Mouse (Mus musculus) forebrain, embryonic 14.5 days (tissue): ENCODE measurements around the gene Dhtkd1. TPM values are rescaled to one million over a fixed set of nuclear protein-coding genes. Genes with fewer than 3 reads are reported as not detected.

Source experiments
- ATAC-seq: fragments of 200-750 bp; cut with Nextera tagmentation; 2 replicates; pipeline ENCODE4 v1.8.0; 2017; ENCODE audit warnings: mild to moderate bottlenecking, moderate library complexity
- DNase-seq: peaks from one replicate; pipeline ENCODE4 v3.0.0-alpha.2; 2015; ENCODE audit warnings: low spot score
- H3K27ac ChIP-seq: fragments of 300-500 bp; sonication (generic); 2 replicates; pipeline ENCODE4 v1.5.1; 2014; ENCODE audit warnings: low read depth, mild to moderate bottlenecking, control low read depth, low read length, moderate library complexity
- H3K27me3 ChIP-seq: fragments of 300-500 bp; sonication (generic); replicated peaks from 2 replicates; pipeline ENCODE4 v1.6.1; 2014; ENCODE audit warnings: low read length, control low read depth, mixed read lengths; ENCODE audit not compliant: control insufficient read depth, insufficient read depth
- H3K36me3 ChIP-seq: fragments of 300-500 bp; sonication (generic); 2 replicates; pipeline ENCODE4 v1.6.1; 2014; ENCODE audit warnings: low read length, control low read depth; ENCODE audit not compliant: control insufficient read depth, insufficient read depth
- H3K4me1 ChIP-seq: fragments of 300-500 bp; sonication (generic); 2 replicates; pipeline ENCODE4 v1.6.1; 2014; ENCODE audit warnings: antibody characterized with exemption, low read length, control low read depth; ENCODE audit not compliant: control insufficient read depth, insufficient read depth
- H3K4me2 ChIP-seq: fragments of 300-500 bp; sonication (generic); 2 replicates; pipeline ENCODE4 v1.6.1; 2014; ENCODE audit warnings: mild to moderate bottlenecking, control low read depth, low read length
- H3K4me3 ChIP-seq: fragments of 300-500 bp; sonication (generic); 2 replicates; pipeline ENCODE4 v1.5.1; 2014; ENCODE audit warnings: low read depth, low read length, control low read depth
- H3K9ac ChIP-seq: fragments of 300-500 bp; sonication (generic); 2 replicates; pipeline ENCODE4 v1.6.1; 2014; ENCODE audit warnings: mild to moderate bottlenecking, low read length, control low read depth, moderate library complexity
- H3K9me3 ChIP-seq: fragments of 300-500 bp; sonication (generic); replicated peaks from 2 replicates; pipeline ENCODE4 v1.6.1; 2016; ENCODE audit warnings: low read length, control low read depth, mixed read lengths; ENCODE audit not compliant: control insufficient read depth
- WGBS: fragments of 180-500 bp; shearing (Covaris S2); extraction: QIAGEN DNeasy Blood & Tissue Kit; methylation state at CpG from one replicate; pipeline ENCODE4 v1.1.7; 2014; 5-methylcytosine and 5-hydroxymethylcytosine counted together
- polyA plus RNA-seq: library from polyadenylated mRNA; unstranded; fragments of >200 nt; fragmentation: Nextera tagmentation; extraction: Ambion mirVana; gene quantifications from 2 replicates; pipeline ENCODE4 v1.2.1, GENCODE M21; 2014

Gene Dhtkd1
- polyA plus RNA-seq, 1 experiment from 2014 or later: 2.5 TPM

- H3K36me3 ChIP-seq: no peaks in the 10 kb centered on the region
- H3K9ac ChIP-seq: no peak overlapping the region
- no peak overlapping the region for H3K27ac ChIP-seq
- no peaks in the 10 kb centered on the region for H3K4me1 ChIP-seq
- DNase-seq (no peak), ATAC-seq (no peak)
- no peaks in the 10 kb centered on the region for H3K9me3 ChIP-seq
- 90% methylated on average over 14 of the region's 14 CpGs for WGBS
- H3K27me3 ChIP-seq: no peaks in the 10 kb centered on the region
- H3K4me3 ChIP-seq: no peak overlapping the region
- no peak overlapping the region for H3K4me2 ChIP-seq
These were observed 2.7 kb downstream of the Dhtkd1 start for GRCm38 (mm10) chr2:5939911-5940310.

- Histone ChIP-seq H3K9me3 (no peaks in the 10 kb centered on the region), H3K9ac (no peak overlapping the region), H3K27me3 (no peaks in the 10 kb centered on the region), H3K4me2 (no peak overlapping the region), H3K36me3 (no peaks in the 10 kb centered on the region), H3K4me1 (no peaks in the 10 kb centered on the region), H3K4me3 (no peak overlapping the region), H3K27ac (no peak overlapping the region)
- DNase-seq (no peak), ATAC-seq (no peak)
- WGBS: 93% methylated on average over 3 of the region's 3 CpGs
These were observed 3.3 kb downstream of the Dhtkd1 start for GRCm38 (mm10) chr2:5939319-5939718.

GRCm38 (mm10) chr2:5936550-5936949 lies 6.0 kb downstream of the Dhtkd1 start:
- Histone ChIP-seq H3K27ac (no peak overlapping the region), H3K4me3 (no peak overlapping the region), H3K27me3 (no peaks in the 10 kb centered on the region), H3K4me2 (no peak overlapping the region), H3K9me3 (no peaks in the 10 kb centered on the region), H3K36me3 (no peaks in the 10 kb centered on the region), H3K9ac (no peak overlapping the region), H3K4me1 (no peaks in the 10 kb centered on the region)
- 96% methylated on average over 4 of the region's 4 CpGs for WGBS
- no peak for DNase-seq
- no peak for ATAC-seq

GRCm38 (mm10) chr2:5936068-5936467 lies 6.5 kb downstream of the Dhtkd1 start:
- H3K9me3 ChIP-seq: no peaks in the 10 kb centered on the region
- WGBS: 82% methylated on average over 6 of the region's 6 CpGs
- H3K4me2 ChIP-seq: no peak overlapping the region
- no peaks in the 10 kb centered on the region for H3K27me3 ChIP-seq
- H3K4me1 ChIP-seq: no peaks in the 10 kb centered on the region
- no peaks in the 10 kb centered on the region for H3K36me3 ChIP-seq
- ATAC-seq (no peak), DNase-seq (no peak)
- H3K9ac ChIP-seq: no peak overlapping the region
- no peak overlapping the region for H3K27ac ChIP-seq
- no peak overlapping the region for H3K4me3 ChIP-seq

- Histone ChIP-seq H3K4me3 (no peak overlapping the region), H3K9ac (no peak overlapping the region), H3K4me1 (no peaks in the 10 kb centered on the region), H3K27ac (no peak overlapping the region), H3K36me3 (peaks cover 8% of the 10 kb centered on the region; the same call in 1 of the 2 replicates), H3K27me3 (no peaks in the 10 kb centered on the region), H3K4me2 (no peak overlapping the region), H3K9me3 (no peaks in the 10 kb centered on the region)
- ATAC-seq: no peak
- DNase-seq: no peak
- WGBS: 98% methylated on average over 3 of the region's 3 CpGs
These were observed 7.7 kb downstream of the Dhtkd1 start for GRCm38 (mm10) chr2:5934936-5935335.

GRCm38 (mm10) chr2:5931938-5932337 lies 10.7 kb downstream of the Dhtkd1 start:
- Histone ChIP-seq H3K27me3 (no peaks in the 10 kb centered on the region), H3K9me3 (no peaks in the 10 kb centered on the region), H3K9ac (no peak overlapping the region), H3K4me3 (no peak overlapping the region), H3K27ac (no peak overlapping the region), H3K4me1 (no peaks in the 10 kb centered on the region), H3K4me2 (no peak overlapping the region), H3K36me3 (peaks cover 10% of the 10 kb centered on the region; the same call in 1 of the 2 replicates)
- 97% methylated on average over 5 of the region's 5 CpGs for WGBS
- ATAC-seq (no peak), DNase-seq (no peak)

- Histone ChIP-seq H3K9ac (no peak overlapping the region), H3K4me1 (no peaks in the 10 kb centered on the region), H3K4me2 (no peak overlapping the region), H3K4me3 (no peak overlapping the region), H3K36me3 (peaks cover 13% of the 10 kb centered on the region; the same call in 1 of the 2 replicates), H3K27me3 (no peaks in the 10 kb centered on the region), H3K9me3 (no peaks in the 10 kb centered on the region), H3K27ac (no peak overlapping the region)
- 94% methylated on average over 18 of the region's 18 CpGs for WGBS
- no peak for ATAC-seq
- no peak for DNase-seq
These were observed 12.1 kb downstream of the Dhtkd1 start for GRCm38 (mm10) chr2:5930291-5931054.

- DNase-seq: no peak
- no peaks in the 10 kb centered on the region for H3K9me3 ChIP-seq
- H3K4me3 ChIP-seq: no peak overlapping the region
- ATAC-seq: no peak
- H3K36me3 ChIP-seq: peaks cover 13% of the 10 kb centered on the region; the same call in 1 of the 2 replicates
- H3K27me3 ChIP-seq: no peaks in the 10 kb centered on the region
- no peak overlapping the region for H3K4me2 ChIP-seq
- WGBS: 91% methylated on average over 5 of the region's 5 CpGs
- no peak overlapping the region for H3K9ac ChIP-seq
- no peaks in the 10 kb centered on the region for H3K4me1 ChIP-seq
- no peak overlapping the region for H3K27ac ChIP-seq
These were observed 12.8 kb downstream of the Dhtkd1 start for GRCm38 (mm10) chr2:5929793-5930192.

- no peaks in the 10 kb centered on the region for H3K4me1 ChIP-seq
- DNase-seq (no peak), ATAC-seq (no peak)
- H3K9me3 ChIP-seq: no peaks in the 10 kb centered on the region
- H3K9ac ChIP-seq: no peak overlapping the region
- H3K36me3 ChIP-seq: peaks cover 13% of the 10 kb centered on the region; the same call in 1 of the 2 replicates
- no peak overlapping the region for H3K4me2 ChIP-seq
- H3K27ac ChIP-seq: no peak overlapping the region
- no peaks in the 10 kb centered on the region for H3K27me3 ChIP-seq
- WGBS: 97% methylated on average over 5 of the region's 5 CpGs
- no peak overlapping the region for H3K4me3 ChIP-seq
These were observed 15.1 kb downstream of the Dhtkd1 start for GRCm38 (mm10) chr2:5927481-5927880.
